Mouse (Mus musculus): Measurements from ENCODE around the gene Ptpn18. TPM values are rescaled to one million over a fixed set of nuclear protein-coding genes. Genes with fewer than 3 reads are reported as not detected.

Gene Ptpn18
- polyA plus RNA-seq (2012; ENCODE audit: insufficient read depth, low replicate concordance): 398 and 732 TPM in 2 replicates

DNA sequence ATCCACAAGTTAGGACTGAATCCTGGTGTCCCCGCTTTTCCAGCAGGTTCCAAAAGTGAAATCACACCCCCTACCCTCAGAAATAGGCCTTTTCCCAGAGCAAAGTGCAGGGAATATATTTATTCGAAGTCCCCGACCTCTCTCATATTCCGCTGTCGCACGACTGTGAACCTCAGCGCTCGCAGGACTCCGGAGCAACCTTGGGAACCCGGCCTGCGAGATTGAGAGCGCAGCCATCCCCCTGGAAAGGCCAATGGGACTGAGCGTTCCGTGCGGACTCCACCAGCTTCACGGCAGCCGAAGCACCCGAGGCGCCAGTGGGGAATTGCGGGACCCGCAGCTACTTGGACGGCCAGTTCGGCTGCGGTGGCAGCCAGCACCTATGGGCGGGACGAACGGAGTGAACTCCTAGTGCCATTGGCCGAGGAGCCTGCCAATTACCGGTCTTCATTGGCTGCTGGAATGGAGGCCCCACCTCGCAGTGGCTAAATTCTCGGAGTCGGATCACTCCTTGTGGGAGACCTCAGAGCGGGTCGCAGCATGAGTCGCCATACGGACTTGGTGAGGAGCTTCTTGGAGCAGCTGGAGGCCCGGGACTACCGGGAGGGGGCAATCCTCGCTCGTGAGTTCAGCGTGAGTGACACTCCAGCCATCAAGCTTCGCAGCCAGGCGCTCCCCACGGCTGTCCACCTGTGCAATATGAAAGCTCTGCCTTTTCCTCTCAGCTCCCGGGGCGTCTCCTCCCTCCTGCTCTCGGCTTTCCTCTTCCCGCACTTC is at the start of gene Ptpn18:
TSS of gene Ptpn18 (plus strand) at position 479 of the 777 bp plus-strand sequence.
- Histone ChIP-seq H3K4me1 (peaks cover 47% of the 10 kb centered on the region), H3K36me3 (replicated peaks; ENCODE audit: low read length) (no peaks in the 10 kb centered on the region), H3K9me3 (no peaks in the 10 kb centered on the region), H3K4me3 (replicated peaks) (peak within 1 kb of the TSS; percentile 93), H3K27me3 (replicated peaks) (peaks cover 31% of the 10 kb centered on the region)
- no peak for TF ChIP-seq FLI1 (IDR thresholded peaks at IDR 0.05; ENCODE audit: low read length)
- no peak for TF ChIP-seq GATA1 (IDR thresholded peaks at IDR 0.05; ENCODE audit: borderline replicate concordance, low read length)

DNA sequence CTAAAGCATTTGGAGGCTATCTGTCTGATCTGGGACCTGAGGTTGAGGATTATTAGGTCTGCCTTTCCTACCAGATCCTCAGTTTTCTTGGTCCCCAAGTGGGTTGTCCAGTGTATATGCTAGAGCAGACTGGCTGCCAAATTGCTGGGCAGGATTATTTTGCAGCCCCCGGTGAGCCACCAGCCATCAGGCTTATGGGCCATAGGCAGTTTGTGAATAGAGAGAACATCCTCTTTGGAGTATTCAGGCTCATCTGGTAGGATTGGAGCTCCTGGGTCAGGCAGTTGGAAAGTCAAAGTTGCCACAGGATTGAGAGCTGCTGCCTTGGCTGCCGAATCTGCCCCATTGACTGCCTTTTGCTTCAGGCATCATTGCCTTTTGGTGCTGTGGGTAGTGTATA is 31.1 kb upstream of the Ptpn18 start:
- Histone ChIP-seq H3K9me3 (peaks cover 48% of the 10 kb centered on the region), H3K36me3 (replicated peaks; ENCODE audit: low read length) (peaks cover 7% of the 10 kb centered on the region), H3K4me1 (no peaks in the 10 kb centered on the region), H3K4me3 (replicated peaks) (no peak overlapping the region), H3K27me3 (replicated peaks) (peaks cover 13% of the 10 kb centered on the region)
- TF ChIP-seq GATA1 (IDR thresholded peaks at IDR 0.05; ENCODE audit: borderline replicate concordance, low read length): no peak
- TF ChIP-seq FLI1 (IDR thresholded peaks at IDR 0.05; ENCODE audit: low read length): no peak

DNA sequence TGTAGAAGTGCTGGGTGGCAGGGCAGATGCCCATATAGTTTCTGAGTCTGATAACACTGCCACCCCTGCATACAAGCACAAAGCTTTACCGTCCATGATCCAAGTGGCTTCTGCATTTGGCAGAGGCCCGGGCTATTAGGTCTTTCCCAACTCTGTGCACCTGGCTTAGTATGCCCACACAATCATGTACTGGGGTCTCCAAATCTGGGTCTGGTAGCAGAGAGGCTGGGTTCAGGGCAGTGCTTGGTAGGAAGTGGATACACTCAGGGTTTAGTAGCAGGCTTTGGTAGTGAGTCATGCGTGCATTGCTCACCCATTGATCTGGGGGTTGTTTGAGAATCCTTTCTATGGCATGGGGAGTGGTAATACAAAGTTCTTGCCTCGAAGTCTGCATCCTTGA is 30.3 kb upstream of the Ptpn18 start:
- H3K27me3 ChIP-seq (replicated peaks): peaks cover 13% of the 10 kb centered on the region
- H3K9me3 ChIP-seq: peaks cover 48% of the 10 kb centered on the region
- H3K4me1 ChIP-seq: peaks cover 7% of the 10 kb centered on the region
- H3K4me3 ChIP-seq (replicated peaks): no peak overlapping the region
- TF ChIP-seq GATA1 (IDR thresholded peaks at IDR 0.05; ENCODE audit: borderline replicate concordance, low read length) (no peak), FLI1 (IDR thresholded peaks at IDR 0.05; ENCODE audit: low read length) (no peak)
- H3K36me3 ChIP-seq (replicated peaks; ENCODE audit: low read length): peaks cover 7% of the 10 kb centered on the region

DNA sequence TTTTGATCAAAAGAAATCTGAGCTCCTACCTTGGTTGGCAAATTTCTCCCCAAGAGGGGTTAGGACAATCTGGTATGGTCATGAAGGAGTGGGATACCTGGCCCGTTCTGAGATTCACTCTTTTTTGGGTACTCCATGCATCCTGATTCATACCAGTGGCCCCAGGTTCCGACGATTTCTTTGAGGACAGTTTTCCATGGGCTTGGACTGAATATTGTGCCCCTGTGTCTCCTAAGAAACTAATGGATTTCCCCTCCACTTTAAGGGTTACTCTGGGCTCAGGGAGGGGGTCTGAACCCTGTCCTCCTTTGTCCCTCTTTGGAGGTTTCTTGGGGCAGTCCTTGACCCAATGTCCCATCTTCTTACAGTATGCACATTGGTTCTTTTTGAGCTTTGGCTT is 28.6 kb upstream of the Ptpn18 start:
- peaks cover 13% of the 10 kb centered on the region for H3K27me3 ChIP-seq (replicated peaks)
- peaks cover 13% of the 10 kb centered on the region for H3K4me1 ChIP-seq
- peaks cover 7% of the 10 kb centered on the region for H3K36me3 ChIP-seq (replicated peaks; ENCODE audit: low read length)
- peaks cover 48% of the 10 kb centered on the region for H3K9me3 ChIP-seq
- TF ChIP-seq GATA1 (IDR thresholded peaks at IDR 0.05; ENCODE audit: borderline replicate concordance, low read length): no peak
- no peak for TF ChIP-seq FLI1 (IDR thresholded peaks at IDR 0.05; ENCODE audit: low read length)
- H3K4me3 ChIP-seq (replicated peaks): no peak overlapping the region

DNA sequence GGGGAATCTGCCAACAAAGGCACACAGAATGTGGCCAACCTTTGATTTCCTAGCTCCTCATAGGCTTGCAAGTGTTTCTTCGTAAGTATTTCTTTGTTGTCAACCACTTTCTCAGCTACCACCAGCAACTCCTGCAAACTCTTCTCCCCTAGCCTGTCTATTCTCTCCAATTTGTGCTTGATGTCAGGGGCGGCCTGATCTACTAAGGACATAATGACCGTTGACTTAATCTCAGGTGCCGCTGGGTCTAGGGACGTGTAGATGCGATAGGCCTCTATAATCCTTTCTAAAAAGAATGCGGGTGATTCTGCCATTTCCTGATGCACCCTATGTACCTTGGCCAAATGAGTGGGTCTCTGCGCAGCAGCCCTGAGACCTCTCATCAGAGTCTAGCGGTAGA is 28.1 kb upstream of the Ptpn18 start:
- Histone ChIP-seq H3K36me3 (replicated peaks; ENCODE audit: low read length) (peaks cover 7% of the 10 kb centered on the region), H3K4me3 (replicated peaks) (no peak overlapping the region), H3K4me1 (peaks cover 13% of the 10 kb centered on the region), H3K9me3 (peaks cover 48% of the 10 kb centered on the region), H3K27me3 (replicated peaks) (peaks cover 12% of the 10 kb centered on the region)
- no peak for TF ChIP-seq GATA1 (IDR thresholded peaks at IDR 0.05; ENCODE audit: borderline replicate concordance, low read length)
- no peak for TF ChIP-seq FLI1 (IDR thresholded peaks at IDR 0.05; ENCODE audit: low read length)

DNA sequence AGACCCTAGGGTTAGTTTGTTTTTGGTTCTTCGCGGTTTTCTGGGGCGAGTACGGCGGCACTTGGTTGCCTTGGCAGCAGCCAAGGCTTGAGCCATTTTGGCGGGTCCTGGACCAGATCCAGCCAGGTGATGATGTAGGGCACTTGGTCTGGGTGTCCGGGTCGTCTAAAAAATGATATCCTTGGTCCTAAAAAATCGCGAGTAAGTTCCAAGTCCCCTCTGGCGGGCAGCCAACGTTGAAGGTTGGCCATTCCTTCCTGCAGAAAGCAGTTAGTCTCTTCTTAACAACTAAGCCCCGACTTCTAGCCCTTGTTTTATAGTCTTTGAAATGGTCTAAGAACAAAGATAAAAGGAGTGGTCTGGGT is 27.2 kb upstream of the Ptpn18 start:
- peaks cover 8% of the 10 kb centered on the region for H3K36me3 ChIP-seq (replicated peaks; ENCODE audit: low read length)
- H3K9me3 ChIP-seq: peaks cover 44% of the 10 kb centered on the region
- TF ChIP-seq FLI1 (IDR thresholded peaks at IDR 0.05; ENCODE audit: low read length) (no peak), GATA1 (IDR thresholded peaks at IDR 0.05; ENCODE audit: borderline replicate concordance, low read length) (no peak)
- H3K4me3 ChIP-seq (replicated peaks): no peak overlapping the region
- peaks cover 9% of the 10 kb centered on the region for H3K27me3 ChIP-seq (replicated peaks)
- H3K4me1 ChIP-seq: peaks cover 15% of the 10 kb centered on the region

DNA sequence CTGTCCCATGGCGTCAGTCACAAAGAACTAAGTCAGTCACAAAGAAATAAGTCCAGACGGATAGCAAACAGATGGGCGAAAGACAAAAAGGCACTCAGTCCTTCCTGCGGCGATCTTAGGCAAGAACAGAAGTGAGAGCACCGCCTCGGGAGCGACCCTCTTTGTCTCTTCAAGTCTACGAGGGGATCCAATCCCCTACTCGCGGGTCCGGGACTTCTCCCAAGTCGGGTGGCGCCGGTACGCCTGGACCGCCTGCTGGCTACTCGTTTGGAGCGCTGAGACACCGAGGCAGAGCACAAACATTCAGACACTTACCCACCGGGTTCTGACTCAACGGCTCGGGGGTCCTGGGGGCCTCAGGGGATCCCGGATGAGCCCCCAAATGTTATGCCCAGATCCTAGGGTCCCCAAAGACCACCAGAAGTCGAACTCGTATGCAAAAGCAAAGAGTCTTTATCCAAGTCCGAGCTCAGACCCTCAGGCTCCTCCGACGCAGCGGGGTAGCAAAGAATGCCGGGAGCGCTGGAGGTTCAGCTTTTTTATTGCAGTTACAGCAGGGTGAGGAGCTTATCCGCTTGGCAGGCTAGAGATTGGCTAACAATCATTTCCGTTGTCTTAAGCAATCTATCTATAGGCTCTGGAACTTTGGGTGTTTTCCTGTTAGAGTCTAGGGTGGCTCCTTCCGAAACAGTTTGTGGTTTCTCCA is 26.6 kb upstream of the Ptpn18 start:
- Histone ChIP-seq H3K36me3 (replicated peaks; ENCODE audit: low read length) (peaks cover 13% of the 10 kb centered on the region), H3K4me1 (peaks cover 19% of the 10 kb centered on the region), H3K9me3 (peaks cover 41% of the 10 kb centered on the region), H3K27me3 (replicated peaks) (peaks cover 9% of the 10 kb centered on the region), H3K4me3 (replicated peaks) (no peak overlapping the region)
- TF ChIP-seq GATA1 (IDR thresholded peaks at IDR 0.05; ENCODE audit: borderline replicate concordance, low read length): no peak

DNA sequence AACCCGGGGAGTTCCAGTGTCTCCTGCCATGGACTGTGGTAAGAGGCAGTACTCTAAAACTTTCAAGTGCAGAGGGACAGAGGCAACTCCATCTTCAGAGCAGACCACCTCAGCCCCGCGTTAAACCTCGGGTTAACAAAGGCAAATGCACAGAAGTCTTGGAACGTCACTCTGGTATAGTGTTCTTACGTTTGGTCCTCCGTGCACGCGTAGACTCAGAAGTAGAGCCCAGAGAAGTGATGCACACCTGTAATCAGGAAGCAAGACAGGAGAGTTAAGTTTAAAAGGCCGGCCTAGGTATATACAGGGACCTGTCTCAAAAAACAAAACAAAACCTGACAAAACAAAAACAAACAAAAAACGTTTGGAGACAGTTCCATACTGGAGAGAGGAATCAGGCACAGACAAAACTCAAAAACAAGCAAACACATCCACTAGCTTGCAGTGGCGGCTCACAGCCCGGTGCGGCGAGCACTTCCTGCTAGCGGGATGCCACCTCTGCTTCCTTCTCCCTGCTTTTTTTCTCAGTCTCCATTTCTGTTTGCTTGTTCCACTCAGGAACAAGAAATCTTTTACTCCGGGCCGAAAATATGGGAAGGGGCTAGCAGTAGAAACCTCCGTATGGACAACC is 25.6 kb upstream of the Ptpn18 start:
- TF ChIP-seq FLI1 (IDR thresholded peaks at IDR 0.05; ENCODE audit: low read length): no peak
- H3K36me3 ChIP-seq (replicated peaks; ENCODE audit: low read length): peaks cover 14% of the 10 kb centered on the region
- H3K4me1 ChIP-seq: peaks cover 26% of the 10 kb centered on the region
- H3K9me3 ChIP-seq: peaks cover 38% of the 10 kb centered on the region
- peaks cover 5% of the 10 kb centered on the region for H3K27me3 ChIP-seq (replicated peaks)
- H3K4me3 ChIP-seq (replicated peaks): peak overlapping the region; percentile 93

DNA sequence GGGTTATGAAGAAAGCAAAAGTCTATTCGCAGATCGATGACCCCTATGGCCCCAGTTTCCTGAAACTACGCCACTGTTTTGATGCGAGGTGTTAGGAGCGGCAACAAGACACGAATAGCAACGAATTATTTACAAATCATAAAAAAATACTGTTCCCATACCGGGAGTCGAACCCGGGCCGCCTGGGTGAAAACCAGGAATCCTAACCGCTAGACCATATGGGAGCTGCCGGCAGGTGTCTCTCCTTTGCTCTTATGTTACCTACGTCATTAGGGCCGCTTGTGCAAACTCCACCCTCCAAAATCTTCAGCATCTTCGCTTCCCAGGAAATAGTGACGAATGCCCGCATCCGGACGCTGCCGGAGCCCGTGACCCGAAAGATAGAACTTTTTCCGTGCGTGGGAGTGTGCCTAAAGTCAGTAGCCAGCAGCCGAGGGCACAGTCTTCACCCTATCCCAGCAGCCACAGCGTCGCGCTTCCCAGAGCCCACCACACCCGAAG is 24.9 kb upstream of the Ptpn18 start:
- TF ChIP-seq GATA1 (IDR thresholded peaks at IDR 0.05; ENCODE audit: borderline replicate concordance, low read length) (no peak), FLI1 (IDR thresholded peaks at IDR 0.05; ENCODE audit: low read length) (no peak)
- peaks cover 3% of the 10 kb centered on the region for H3K27me3 ChIP-seq (replicated peaks)
- H3K4me3 ChIP-seq (replicated peaks): peak overlapping the region; percentile 93
- peaks cover 26% of the 10 kb centered on the region for H3K4me1 ChIP-seq
- peaks cover 14% of the 10 kb centered on the region for H3K36me3 ChIP-seq (replicated peaks; ENCODE audit: low read length)
- peaks cover 35% of the 10 kb centered on the region for H3K9me3 ChIP-seq
